Mouse (Mus musculus): ENCODE results near the gene 2810459M11Rik.

GRCm38 (mm10) chr1:86056284-86056683 is 10.6 kb downstream of the 2810459M11Rik start:
- TF ChIP-seq CTCF (IDR thresholded peaks at IDR 0.05; ENCODE audit: low read depth) (no peak), EP300 (IDR thresholded peaks at IDR 0.05; ENCODE audit: low read depth) (no peak)
